Mouse (Mus musculus): Measurements from ENCODE around the gene Csta1. TPM values are rescaled to one million over a fixed set of nuclear protein-coding genes. Genes with fewer than 3 reads are reported as not detected.
"Not testable (repeated sequence)": the region's sequence is repeated elsewhere in the genome, so short reads cannot be mapped to it uniquely, and the experiment has no call there.

Csta1 gene
- total RNA-seq (2021) = not detected
- long read RNA-seq, experiment 1 = 0 reads
- long read RNA-seq, experiment 2 = 0 reads

GRCm38 (mm10) chr16:36131141-36131540, at the start of gene Csta1:
Gene Csta1 (minus strand): TSS chr16:36131241.
- no peak for DNase-seq (ENCODE audit: low spot score in 2 of 2)

- DNase-seq (ENCODE audit: low spot score in 2 of 2) = no peak
Observed at GRCm38 (mm10) chr16:36179910-36180309, 48.9 kb upstream of the Csta1 start.

- DNase-seq (ENCODE audit: low spot score in 2 of 2) = no peak
Observed at GRCm38 (mm10) chr16:36176108-36176507, 45.1 kb upstream of the Csta1 start.

- DNase-seq (ENCODE audit: low spot score in 2 of 2) = not testable (repeated sequence)
Observed at GRCm38 (mm10) chr16:36167841-36168240, 36.8 kb upstream of the Csta1 start.

GRCm38 (mm10) chr16:36156402-36156975, 25.4 kb upstream of the Csta1 start, which contains the start of gene Stfa2l1:
Gene Stfa2l1 (plus strand): TSS chr16:36156811.
- no peak for DNase-seq (ENCODE audit: low spot score in 2 of 2)

GRCm38 (mm10) chr16:36138201-36138600, 7.2 kb upstream of the Csta1 start:
- no peak for DNase-seq (ENCODE audit: low spot score in 2 of 2)

GRCm38 (mm10) chr16:36128092-36128491, 2.9 kb downstream of the Csta1 start:
- DNase-seq (ENCODE audit: low spot score in 2 of 2) = no peak

GRCm38 (mm10) chr16:36115751-36116150, 15.3 kb downstream of the Csta1 start:
- DNase-seq (ENCODE audit: low spot score in 2 of 2) = not testable (repeated sequence)

- not testable (repeated sequence) for DNase-seq (ENCODE audit: low spot score in 2 of 2)
Observed at GRCm38 (mm10) chr16:36111486-36111885, 19.6 kb downstream of the Csta1 start.

- DNase-seq (ENCODE audit: low spot score in 2 of 2) = no peak
Observed at GRCm38 (mm10) chr16:36102211-36102610, 28.8 kb downstream of the Csta1 start.

GRCm38 (mm10) chr16:36101526-36101925, 29.5 kb downstream of the Csta1 start:
- no peak for DNase-seq (ENCODE audit: low spot score in 2 of 2)

- not testable (repeated sequence) for DNase-seq (ENCODE audit: low spot score in 2 of 2)
Observed at GRCm38 (mm10) chr16:36097813-36098499, 33.1 kb downstream of the Csta1 start.

GRCm38 (mm10) chr16:36094079-36094478, 37.0 kb downstream of the Csta1 start:
- no peak for DNase-seq (ENCODE audit: low spot score in 2 of 2)

- DNase-seq (ENCODE audit: low spot score in 2 of 2) = no peak
Observed at GRCm38 (mm10) chr16:36090785-36091509, 40.1 kb downstream of the Csta1 start.

GRCm38 (mm10) chr16:36089850-36090616, 41.0 kb downstream of the Csta1 start:
- DNase-seq (ENCODE audit: low spot score in 2 of 2) = no peak

- DNase-seq (ENCODE audit: low spot score in 2 of 2) = no peak
Observed at GRCm38 (mm10) chr16:36089065-36089464, 42.0 kb downstream of the Csta1 start.

- DNase-seq (ENCODE audit: low spot score in 2 of 2) = no peak
Observed at GRCm38 (mm10) chr16:36087846-36088245, 43.2 kb downstream of the Csta1 start.

GRCm38 (mm10) chr16:36079916-36080315, 51.1 kb downstream of the Csta1 start:
- no peak for DNase-seq (ENCODE audit: low spot score in 2 of 2)

GRCm38 (mm10) chr16:36074772-36075171, 56.3 kb downstream of the Csta1 start:
- DNase-seq (ENCODE audit: low spot score in 2 of 2) = no peak

GRCm38 (mm10) chr16:36072410-36073011, 58.5 kb downstream of the Csta1 start:
- DNase-seq (ENCODE audit: low spot score in 2 of 2) = no peak
